26 mouse cellular contexts compared by ENCODE assay signal in the genomic region with DNA sequence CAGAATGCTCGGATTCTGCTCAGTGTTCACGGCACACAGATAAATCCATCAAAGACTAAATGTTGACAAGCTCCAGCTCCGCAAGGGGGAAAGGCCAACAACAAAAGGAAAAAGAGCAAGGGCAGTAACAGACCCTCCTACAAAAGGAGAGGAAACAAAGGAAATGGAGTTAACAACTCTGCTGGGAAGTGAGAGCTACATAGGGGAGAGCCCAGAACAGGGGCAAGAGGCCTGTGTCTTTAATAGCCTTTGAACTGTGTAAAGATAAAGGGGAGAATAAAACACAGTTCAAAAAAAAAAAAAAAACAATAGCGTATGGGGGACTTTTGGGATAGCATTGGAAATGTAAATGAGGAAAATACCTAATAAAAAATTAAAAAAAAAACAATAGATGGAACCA. TPM values are rescaled to one million over a fixed set of nuclear protein-coding genes. Genes with fewer than 3 reads are reported as not detected.
DNase-seq lines count a peak whose midpoint lies in the region; ATAC-seq and TF ChIP-seq lines count a peak whose summit lies in the region.
"Had no signal": no experiment of that assay in that cellular context is flagged by ENCODE, and none has a peak within 500 bp of the region (broad histone marks: within the 10 kb centered on the region; RNA-seq: fewer than 3 reads in every experiment).

No protein-coding gene starts in this region.

- ATAC-seq in forebrain, embryonic 11.5 days (replicated peaks; ENCODE audit: low FRiP score): 0 out of 2 replicates have a peak, but pooled peaks have one; percentile 51
- no peak for ATAC-seq in forebrain, embryonic 12.5 days (ENCODE audit: low FRiP score)
- ATAC-seq: activated CD4-positive, CD25-positive, alpha-beta regulatory T cell, adult 4 months; forebrain, embryonic 14.5 days; forebrain, postnatal 0 days; intestine, embryonic 15.5 days had no signal

- no peak for DNase-seq in forebrain, embryonic 11.5 days (ENCODE audit: low spot score)
- DNase-seq in brain, embryonic 14.5 days (ENCODE audit: low read depth): peak; percentile 6
- peak; percentile 7 for DNase-seq in embryo, embryonic 11 days
- DNase-seq in thymus, postnatal 14 days: no peak
- no peak for DNase-seq in lung, adult 18-20 months
- DNase-seq: adrenal gland, adult 8-10 months; adrenal gland, postnatal 25 days; cerebellum, adult 9-10 months; cerebellum, postnatal 14 days; forebrain, postnatal 0 days; gastrocnemius, adult 2 months; gastrocnemius, postnatal 14 days; heart, adult 11 months had no signal

- no peak overlapping the region for H3K4me2 ChIP-seq in forebrain, embryonic 11.5 days (ENCODE audit: low read depth, low read length, severe bottlenecking)
- H3K4me2 ChIP-seq in forebrain, embryonic 12.5 days: no peak overlapping the region
- H3K4me2 ChIP-seq: embryonic facial prominence, embryonic 13.5 days; heart, embryonic 11.5 days; hindbrain, embryonic 12.5 days; hindbrain, embryonic 15.5 days; intestine, embryonic 15.5 days had no signal

- H3K9me3 ChIP-seq in forebrain, embryonic 11.5 days (ENCODE audit: control insufficient read depth, low read length): no peaks in the 10 kb centered on the region
- H3K9me3 ChIP-seq in forebrain, embryonic 12.5 days: no peaks in the 10 kb centered on the region
- H3K9me3 ChIP-seq: embryonic facial prominence, embryonic 10.5 days; embryonic facial prominence, embryonic 13.5 days; hindbrain, embryonic 12.5 days; hindbrain, embryonic 15.5 days; intestine, embryonic 15.5 days had no signal

- H3K27me3 ChIP-seq in forebrain, embryonic 11.5 days (ENCODE audit: control insufficient read depth, insufficient read depth, low read length): no peaks in the 10 kb centered on the region
- no peaks in the 10 kb centered on the region for H3K27me3 ChIP-seq in forebrain, embryonic 12.5 days
- H3K27me3 ChIP-seq: embryonic facial prominence, embryonic 13.5 days; hindbrain, embryonic 12.5 days; hindbrain, embryonic 15.5 days; intestine, embryonic 15.5 days had no signal

- H3K9ac ChIP-seq in forebrain, embryonic 11.5 days (ENCODE audit: low read length): no peak overlapping the region
- no peak overlapping the region for H3K9ac ChIP-seq in forebrain, embryonic 12.5 days
- H3K9ac ChIP-seq: embryonic facial prominence, embryonic 13.5 days; forebrain, postnatal 0 days; hindbrain, embryonic 12.5 days; hindbrain, embryonic 15.5 days; intestine, embryonic 15.5 days had no signal

- H3K4me1 ChIP-seq in forebrain, embryonic 11.5 days (replicated peaks; ENCODE audit: control insufficient read depth, insufficient read depth, low read length): no peaks in the 10 kb centered on the region
- H3K4me1 ChIP-seq in forebrain, embryonic 12.5 days: no peaks in the 10 kb centered on the region
- H3K4me1 ChIP-seq: embryonic facial prominence, embryonic 10.5 days; embryonic facial prominence, embryonic 13.5 days; hindbrain, embryonic 12.5 days; hindbrain, embryonic 15.5 days; intestine, embryonic 15.5 days had no signal

- no peak overlapping the region for H3K4me3 ChIP-seq in forebrain, embryonic 11.5 days (ENCODE audit: low read depth, low read length)
- H3K4me3 ChIP-seq in forebrain, embryonic 12.5 days (replicated peaks): no peak overlapping the region
- H3K4me3 ChIP-seq: embryonic facial prominence, embryonic 10.5 days; embryonic facial prominence, embryonic 13.5 days; erythroblast, embryonic 14.5 days; gastrocnemius, adult 2 months; hindbrain, embryonic 12.5 days; hindbrain, embryonic 15.5 days; intestine, embryonic 15.5 days had no signal

- no peak overlapping the region for H3K27ac ChIP-seq in forebrain, embryonic 11.5 days (ENCODE audit: low read depth, low read length)
- H3K27ac ChIP-seq in forebrain, embryonic 12.5 days: no peak overlapping the region
- H3K27ac ChIP-seq: embryonic facial prominence, embryonic 10.5 days; embryonic facial prominence, embryonic 13.5 days; gastrocnemius, adult 2 months; hindbrain, embryonic 12.5 days; hindbrain, embryonic 15.5 days; intestine, embryonic 15.5 days had no signal

- 14% methylated on average over 4 of the region's 4 CpGs for WGBS in forebrain, embryonic 11.5 days
- WGBS in forebrain, embryonic 12.5 days: 11% methylated on average over 4 of the region's 4 CpGs

- no peak for TF ChIP-seq CTCF in brain, embryonic 14.5 days (IDR thresholded peaks at IDR 0.05; ENCODE audit: borderline replicate concordance, extremely low read depth, insufficient read depth, insufficient read length)

- TF ChIP-seq POLR2A in brain, embryonic 14.5 days (IDR thresholded peaks at IDR 0.05; ENCODE audit: borderline replicate concordance, extremely low read depth, insufficient read depth, insufficient read length, poor library complexity, severe bottlenecking): no peak

- no peaks in the 10 kb centered on the region for H3K36me3 ChIP-seq in forebrain, embryonic 11.5 days (ENCODE audit: control insufficient read depth, insufficient read depth, low read length)
- H3K36me3 ChIP-seq in forebrain, embryonic 12.5 days (replicated peaks): no peaks in the 10 kb centered on the region
- H3K36me3 ChIP-seq: embryonic facial prominence, embryonic 10.5 days; embryonic facial prominence, embryonic 13.5 days; hindbrain, embryonic 12.5 days; hindbrain, embryonic 15.5 days; intestine, embryonic 15.5 days had no signal

RNA-seq across cellular contexts. Expression of gene Rnf133, which starts 19.6 kb away (rescaled TPM):
- polyA plus RNA-seq in forebrain, embryonic 11.5 days (2014; fragmentation: Nextera tagmentation; extraction: Ambion mirVana): not detected in 2 replicates
- not detected in 2 replicates for polyA plus RNA-seq in forebrain, embryonic 12.5 days (2016; fragmentation: Nextera tagmentation; extraction: Ambion mirVana)
- polyA plus RNA-seq in brain, embryonic 14.5 days (2012; rRNA removed): not detected in 2 replicates
- polyA plus RNA-seq: activated CD4-positive, CD25-positive, alpha-beta regulatory T cell, adult 4 months; embryonic facial prominence, embryonic 10.5 days; embryonic facial prominence, embryonic 13.5 days; erythroblast, embryonic 14.5 days; forebrain, embryonic 14.5 days; forebrain, postnatal 0 days; heart, embryonic 11.5 days; heart, embryonic 14.5 days; heart, postnatal 0 days; hindbrain, embryonic 12.5 days; hindbrain, embryonic 15.5 days; intestine, embryonic 15.5 days had no signal

RNA-seq across cellular contexts. Expression of gene Rnf148, which starts 24.5 kb away (rescaled TPM):
- not detected in 2 replicates for polyA plus RNA-seq in forebrain, embryonic 11.5 days (2014; fragmentation: Nextera tagmentation; extraction: Ambion mirVana)
- polyA plus RNA-seq in forebrain, embryonic 12.5 days (2016; fragmentation: Nextera tagmentation; extraction: Ambion mirVana): not detected in 2 replicates
- polyA plus RNA-seq in brain, embryonic 14.5 days (2012; rRNA removed): 0.12 TPM in 1 of 2 replicates, not detected in the other
- polyA plus RNA-seq: activated CD4-positive, CD25-positive, alpha-beta regulatory T cell, adult 4 months; embryonic facial prominence, embryonic 10.5 days; embryonic facial prominence, embryonic 13.5 days; erythroblast, embryonic 14.5 days; forebrain, embryonic 14.5 days; forebrain, postnatal 0 days; frontal cortex, adult 2 months; heart, embryonic 11.5 days; heart, embryonic 14.5 days; heart, postnatal 0 days; hindbrain, embryonic 12.5 days; hindbrain, embryonic 15.5 days; intestine, embryonic 15.5 days had no signal

Comparison
In these comparisons a context has a peak if more than half of its experiments do, and no peak if none do; other contexts are left out.
1. DNase-seq: peak in brain, embryonic 14.5 days (single experiment) and embryo, embryonic 11 days (single experiment); none in forebrain, embryonic 11.5 days (single experiment), thymus, postnatal 14 days (single experiment) and lung, adult 18-20 months (0 of 2).